Mouse (Mus musculus) kidney, postnatal 0 days (tissue): ENCODE measurements around the gene Gulp1. TPM values are rescaled to one million over a fixed set of nuclear protein-coding genes. Genes with fewer than 3 reads are reported as not detected.

Experiments used
- ATAC-seq: fragments of 200-750 bp; cut with Nextera tagmentation; replicated peaks from 2 replicates; pipeline ENCODE4 v1.8.0; 2017; ENCODE audit warnings: low read depth, moderate number of reproducible peaks, moderate TSS enrichment, moderate library complexity; ENCODE audit not compliant: low FRiP score
- DNase-seq: peaks from one replicate; pipeline ENCODE4 v3.0.0-alpha.2; 2016; ENCODE audit warnings: low spot score
- H3K27ac ChIP-seq: fragments of 300-500 bp; sonication (generic); 2 replicates; pipeline ENCODE4 v1.5.1; 2014; ENCODE audit warnings: mild to moderate bottlenecking
- H3K27me3 ChIP-seq: fragments of 300-500 bp; sonication (generic); 2 replicates; pipeline ENCODE4 v1.6.1; 2014; ENCODE audit warnings: low read length, mixed read lengths; ENCODE audit not compliant: insufficient read depth
- H3K36me3 ChIP-seq: fragments of 300-500 bp; sonication (generic); 2 replicates; pipeline ENCODE4 v1.6.1; 2014; ENCODE audit warnings: low read length, mixed read lengths; ENCODE audit not compliant: insufficient read depth
- H3K4me1 ChIP-seq: fragments of 300-500 bp; sonication (generic); replicated peaks from 2 replicates; pipeline ENCODE4 v1.6.1; 2014; ENCODE audit warnings: antibody characterized with exemption, low read length, mixed read lengths; ENCODE audit not compliant: insufficient read depth
- H3K4me2 ChIP-seq: fragments of 300-500 bp; sonication (generic); 2 replicates; pipeline ENCODE4 v1.6.1; 2014; ENCODE audit warnings: mild to moderate bottlenecking, low read length, moderate library complexity, mixed read lengths
- H3K4me3 ChIP-seq: fragments of 300-500 bp; sonication (generic); replicated peaks from 2 replicates; pipeline ENCODE4 v1.5.1; 2014; ENCODE audit warnings: low read depth, low read length
- H3K9ac ChIP-seq: fragments of 300-500 bp; sonication (generic); 2 replicates; pipeline ENCODE4 v1.6.1; 2014; ENCODE audit warnings: low read depth, low read length
- H3K9me3 ChIP-seq: fragments of 300-500 bp; sonication (generic); replicated peaks from 2 replicates; pipeline ENCODE4 v1.6.1; 2016; ENCODE audit warnings: low read length, inconsistent platforms, mixed read lengths
- CTCF ChIP-seq: IDR thresholded peaks from 2 replicates; pipeline ENCODE4 v1.5.1; 2016; ENCODE audit warnings: antibody characterized with exemption, low read depth, mild to moderate bottlenecking, moderate library complexity
- WGBS: fragments of 180-500 bp; shearing (Covaris S2); extraction: QIAGEN DNeasy Blood & Tissue Kit; methylation state at CpG from one replicate; pipeline ENCODE4 v1.1.7; 2014; 5-methylcytosine and 5-hydroxymethylcytosine counted together
- polyA plus RNA-seq: library from polyadenylated mRNA; unstranded; fragments of >200 nt; fragmentation: Nextera tagmentation; extraction: Ambion mirVana; gene quantifications from 2 replicates; pipeline ENCODE4 v1.2.1, GENCODE M21; 2015

The Gulp1 gene
- polyA plus RNA-seq, 1 experiment from 2014 or later, result 22.3 TPM

GRCm38 (mm10) chr1:44576001-44576400 is 24.7 kb downstream of the Gulp1 start:
- no peak overlapping the region for H3K4me2 ChIP-seq

GRCm38 (mm10) chr1:44576610-44577009 is 25.3 kb downstream of the Gulp1 start:
- no peaks in the 10 kb centered on the region for H3K27me3 ChIP-seq
- H3K36me3 ChIP-seq, result no peaks in the 10 kb centered on the region
- TF ChIP-seq CTCF, result no peak
- no peak overlapping the region for H3K27ac ChIP-seq
- DNase-seq (no peak), ATAC-seq (no peak)
- H3K4me3 ChIP-seq, result no peak overlapping the region
- H3K4me1 ChIP-seq, result no peaks in the 10 kb centered on the region
- no peaks in the 10 kb centered on the region for H3K9me3 ChIP-seq
- no peak overlapping the region for H3K9ac ChIP-seq
- 58% methylated on average over 2 of the region's 2 CpGs for WGBS
- H3K4me2 ChIP-seq, result no peak overlapping the region

More at GRCm38 (mm10) chr1:44576001-44576400, 24.7 kb downstream of the Gulp1 start:
- Histone ChIP-seq H3K4me1 (no peaks in the 10 kb centered on the region), H3K4me3 (no peak overlapping the region), H3K9ac (no peak overlapping the region), H3K36me3 (no peaks in the 10 kb centered on the region), H3K9me3 (no peaks in the 10 kb centered on the region), H3K27ac (no peak overlapping the region), H3K27me3 (no peaks in the 10 kb centered on the region)
- 38% methylated on average over 1 of the region's 1 CpGs for WGBS
- ATAC-seq (peak; percentile 56; the same call in 1 of the 2 replicates), DNase-seq (peak; percentile 91)
- no peak for TF ChIP-seq CTCF

GRCm38 (mm10) chr1:44580390-44580789 is 29.1 kb downstream of the Gulp1 start:
- Histone ChIP-seq H3K4me2 (no peak overlapping the region), H3K27ac (peak overlapping the region; percentile 54; the same call in 1 of the 2 replicates), H3K4me1 (no peaks in the 10 kb centered on the region; the same call in 1 of the 2 replicates), H3K9me3 (no peaks in the 10 kb centered on the region), H3K36me3 (no peaks in the 10 kb centered on the region), H3K4me3 (no peak overlapping the region), H3K9ac (no peak overlapping the region), H3K27me3 (no peaks in the 10 kb centered on the region)
- no peak for TF ChIP-seq CTCF
- WGBS, result 5% methylated on average over 3 of the region's 3 CpGs
- ATAC-seq (peak; percentile 71; the same call in 1 of the 2 replicates), DNase-seq (peak; percentile 94)

GRCm38 (mm10) chr1:44584886-44585385 is 33.6 kb downstream of the Gulp1 start:
- no peak overlapping the region for H3K4me3 ChIP-seq
- H3K36me3 ChIP-seq, result no peaks in the 10 kb centered on the region
- H3K9me3 ChIP-seq, result no peaks in the 10 kb centered on the region
- 8% methylated on average over 3 of the region's 3 CpGs for WGBS
- no peak overlapping the region for H3K9ac ChIP-seq
- H3K4me2 ChIP-seq, result no peak overlapping the region
- no peak overlapping the region for H3K27ac ChIP-seq
- peak; percentile 10 for DNase-seq
- no peak for TF ChIP-seq CTCF
- H3K27me3 ChIP-seq, result no peaks in the 10 kb centered on the region
- ATAC-seq, result no peak
- H3K4me1 ChIP-seq, result no peaks in the 10 kb centered on the region; the same call in 1 of the 2 replicates

- Histone ChIP-seq H3K27ac (no peak overlapping the region), H3K27me3 (no peaks in the 10 kb centered on the region), H3K4me2 (no peak overlapping the region), H3K4me3 (no peak overlapping the region), H3K9ac (no peak overlapping the region), H3K36me3 (no peaks in the 10 kb centered on the region), H3K9me3 (no peaks in the 10 kb centered on the region), H3K4me1 (no peaks in the 10 kb centered on the region)
- TF ChIP-seq CTCF, result no peak
- DNase-seq (peak; percentile 78), ATAC-seq (peak; percentile 66; the same call in 1 of the 2 replicates)
- WGBS, result 54% methylated on average over 3 of the region's 3 CpGs
These were observed 40.4 kb downstream of the Gulp1 start for GRCm38 (mm10) chr1:44591742-44592141.

- H3K4me2 ChIP-seq, result no peak overlapping the region
- ATAC-seq, result no peak
- no peaks in the 10 kb centered on the region for H3K27me3 ChIP-seq
- no peaks in the 10 kb centered on the region for H3K9me3 ChIP-seq
- 85% methylated on average over 1 of the region's 1 CpGs for WGBS
- no peaks in the 10 kb centered on the region for H3K4me1 ChIP-seq
- no peak overlapping the region for H3K4me3 ChIP-seq
- no peak for DNase-seq
- H3K9ac ChIP-seq, result no peak overlapping the region
- H3K27ac ChIP-seq, result no peak overlapping the region
- H3K36me3 ChIP-seq, result no peaks in the 10 kb centered on the region
- no peak for TF ChIP-seq CTCF
These were observed 41.8 kb downstream of the Gulp1 start for GRCm38 (mm10) chr1:44593109-44593508.

GRCm38 (mm10) chr1:44598312-44598711 is 47.0 kb downstream of the Gulp1 start:
- DNase-seq (no peak), ATAC-seq (no peak)
- H3K36me3 ChIP-seq, result no peaks in the 10 kb centered on the region
- H3K4me2 ChIP-seq, result no peak overlapping the region
- H3K27ac ChIP-seq, result no peak overlapping the region
- no peaks in the 10 kb centered on the region for H3K4me1 ChIP-seq
- H3K9ac ChIP-seq, result no peak overlapping the region
- no peak overlapping the region for H3K4me3 ChIP-seq
- H3K27me3 ChIP-seq, result no peaks in the 10 kb centered on the region
- 81% methylated on average over 2 of the region's 2 CpGs for WGBS
- TF ChIP-seq CTCF, result no peak
- H3K9me3 ChIP-seq, result no peaks in the 10 kb centered on the region
